Mouse (Mus musculus): Measurements from ENCODE around the gene Svip. TPM values are rescaled to one million over a fixed set of nuclear protein-coding genes. Genes with fewer than 3 reads are reported as not detected.

Gene Svip
- 1.6 and 1.8 TPM in 2 replicates for polyA plus RNA-seq (2015; fragmentation: Nextera tagmentation; extraction: Ambion mirVana)

- DNase-seq (ENCODE audit: low spot score): peak; percentile 83
These were observed at the start of gene Svip for GRCm38 (mm10) chr7:52005511-52006295. TSS of gene Svip (minus strand) at chr7:52006018.

- DNase-seq (ENCODE audit: low spot score): peak; percentile 3
These were observed 32.1 kb upstream of the Svip start for GRCm38 (mm10) chr7:52037600-52038582.

- DNase-seq (ENCODE audit: low spot score): no peak
These were observed 18.3 kb upstream of the Svip start for GRCm38 (mm10) chr7:52024050-52024626.

GRCm38 (mm10) chr7:52022039-52022438 lies 16.2 kb upstream of the Svip start:
- DNase-seq (ENCODE audit: low spot score): no peak

- no peak for DNase-seq (ENCODE audit: low spot score)
These were observed 9.8 kb upstream of the Svip start, which contains the start of gene 1700015G11Rik for GRCm38 (mm10) chr7:52015628-52016027. TSS of gene 1700015G11Rik (minus strand) at chr7:52015728.

GRCm38 (mm10) chr7:52015180-52015579 lies 9.4 kb upstream of the Svip start:
- no peak for DNase-seq (ENCODE audit: low spot score)

- no peak for DNase-seq (ENCODE audit: low spot score)
These were observed 7.6 kb upstream of the Svip start for GRCm38 (mm10) chr7:52013457-52013856.

GRCm38 (mm10) chr7:52007138-52007537 lies 1.3 kb upstream of the Svip start:
- no peak for DNase-seq (ENCODE audit: low spot score)

GRCm38 (mm10) chr7:52006296-52006630 lies 445 bp upstream of the Svip start:
- no peak for DNase-seq (ENCODE audit: low spot score)

GRCm38 (mm10) chr7:51991020-51991419 lies 14.8 kb downstream of the Svip start:
- no peak for DNase-seq (ENCODE audit: low spot score)

GRCm38 (mm10) chr7:51986909-51987308 lies 18.9 kb downstream of the Svip start:
- DNase-seq (ENCODE audit: low spot score): no peak

- no peak for DNase-seq (ENCODE audit: low spot score)
These were observed 20.1 kb downstream of the Svip start for GRCm38 (mm10) chr7:51985763-51986162.

GRCm38 (mm10) chr7:51982303-51982702 lies 23.5 kb downstream of the Svip start:
- no peak for DNase-seq (ENCODE audit: low spot score)

GRCm38 (mm10) chr7:51979271-51979670 lies 26.5 kb downstream of the Svip start:
- peak; percentile 12 for DNase-seq (ENCODE audit: low spot score)

GRCm38 (mm10) chr7:51975181-51975580 lies 30.6 kb downstream of the Svip start:
- no peak for DNase-seq (ENCODE audit: low spot score)

- no peak for DNase-seq (ENCODE audit: low spot score)
These were observed 32.3 kb downstream of the Svip start for GRCm38 (mm10) chr7:51973526-51973925.

GRCm38 (mm10) chr7:51973091-51973490 lies 32.7 kb downstream of the Svip start:
- DNase-seq (ENCODE audit: low spot score): no peak

GRCm38 (mm10) chr7:51972252-51972855 lies 33.5 kb downstream of the Svip start:
- peak; percentile 38 for DNase-seq (ENCODE audit: low spot score)

- DNase-seq (ENCODE audit: low spot score): no peak
These were observed 36.4 kb downstream of the Svip start for GRCm38 (mm10) chr7:51969379-51969778.

- DNase-seq (ENCODE audit: low spot score): no peak
These were observed 38.2 kb downstream of the Svip start for GRCm38 (mm10) chr7:51967581-51967980.

GRCm38 (mm10) chr7:51964681-51965080 lies 41.1 kb downstream of the Svip start:
- no peak for DNase-seq (ENCODE audit: low spot score)

Measured in thymus, postnatal 0 days (tissue).